Mouse (Mus musculus) megakaryocyte-erythroid progenitor cell, adult 5-6 weeks (primary cell): ENCODE data around the gene Klf12. TPM values are rescaled to one million over a fixed set of nuclear protein-coding genes. Genes with fewer than 3 reads are reported as not detected.

Experiments used
- ATAC-seq: replicated peaks from 2 replicates; pipeline ENCODE4 v1.8.0; 2016; ENCODE audit warnings: mild to moderate bottlenecking, inconsistent platforms; ENCODE audit not compliant: severe bottlenecking, poor library complexity, low FRiP score, low TSS enrichment
- total RNA-seq, 2 experiments: library from RNA; stranded (forward) in 1 of 2; stranded (reverse) in 1 of 2; fragments of 200-1000, 215-1000 nt in 1 of 2; fragments of >200 nt in 1 of 2; fragmentation: Nextera tagmentation in 1 of 2; gene quantifications; 2 replicates each; pipeline ENCODE4 v1.2.3; 2014 to 2017

Klf12 gene
- not detected in 2 replicates for total RNA-seq (2014; fragmentation: Nextera tagmentation)
- total RNA-seq (2017), result 6.7 TPM in 1 of 2 replicates, not detected in the other

DNA sequence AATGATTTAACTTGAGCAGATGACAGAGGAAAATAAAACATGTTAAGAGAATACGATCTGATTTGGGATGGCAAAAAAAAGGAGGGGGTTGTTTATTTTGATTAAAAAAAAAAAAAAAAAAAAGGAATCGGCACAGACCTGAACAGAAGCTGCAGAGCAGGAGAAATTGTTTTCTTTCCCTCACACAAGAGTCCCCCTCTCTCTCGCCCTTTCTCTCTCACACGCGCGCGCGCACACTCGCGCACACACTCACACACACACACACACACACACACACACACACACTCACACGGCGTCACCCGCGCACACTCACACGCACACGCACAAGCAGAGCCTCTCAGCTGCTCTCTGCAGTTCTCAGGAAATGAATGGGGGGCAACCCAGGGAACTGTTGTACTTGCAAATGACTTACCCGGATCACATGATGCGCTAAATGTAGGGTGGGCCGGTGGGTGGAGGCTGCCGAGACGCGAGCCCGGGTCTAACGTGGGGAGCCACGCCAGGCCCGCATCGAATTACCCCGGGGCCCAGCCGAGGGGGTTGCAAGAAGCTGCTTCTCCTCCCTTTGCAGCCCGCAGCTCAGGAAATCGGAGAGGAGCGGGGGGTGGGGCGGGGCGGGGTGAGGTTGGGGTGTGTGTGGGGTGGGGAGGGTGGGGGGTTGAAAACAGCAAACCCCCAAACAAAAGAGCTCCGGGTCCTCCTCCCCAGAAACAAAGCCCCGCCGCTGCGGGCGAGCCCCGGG is at the start of gene Klf12:
Klf12 (minus strand) TSS at position 561 of the 742 bp plus-strand sequence.
- ATAC-seq, result 0 out of 2 replicates have a peak, but pooled peaks have one; percentile 25

DNA sequence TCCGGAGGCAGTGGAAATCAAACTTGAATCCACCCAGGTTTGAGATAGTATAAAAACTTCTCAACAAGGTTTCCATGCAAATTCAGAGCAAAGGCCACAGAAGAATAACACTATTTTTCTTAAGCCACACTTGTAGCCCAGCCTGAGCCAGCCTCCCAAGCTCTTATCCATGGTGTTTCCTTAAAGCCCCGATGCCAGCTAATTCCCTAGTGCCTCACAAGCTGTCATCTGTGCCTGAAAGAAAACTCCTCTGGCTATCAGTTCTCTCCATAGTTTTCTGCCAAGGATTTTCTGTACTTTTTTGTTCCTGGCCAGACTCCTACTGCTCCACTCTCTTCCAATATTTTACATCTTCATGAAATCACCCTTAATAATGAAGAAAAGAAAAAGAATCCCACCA is 48.9 kb upstream of the Klf12 start:
- no peak for ATAC-seq

DNA sequence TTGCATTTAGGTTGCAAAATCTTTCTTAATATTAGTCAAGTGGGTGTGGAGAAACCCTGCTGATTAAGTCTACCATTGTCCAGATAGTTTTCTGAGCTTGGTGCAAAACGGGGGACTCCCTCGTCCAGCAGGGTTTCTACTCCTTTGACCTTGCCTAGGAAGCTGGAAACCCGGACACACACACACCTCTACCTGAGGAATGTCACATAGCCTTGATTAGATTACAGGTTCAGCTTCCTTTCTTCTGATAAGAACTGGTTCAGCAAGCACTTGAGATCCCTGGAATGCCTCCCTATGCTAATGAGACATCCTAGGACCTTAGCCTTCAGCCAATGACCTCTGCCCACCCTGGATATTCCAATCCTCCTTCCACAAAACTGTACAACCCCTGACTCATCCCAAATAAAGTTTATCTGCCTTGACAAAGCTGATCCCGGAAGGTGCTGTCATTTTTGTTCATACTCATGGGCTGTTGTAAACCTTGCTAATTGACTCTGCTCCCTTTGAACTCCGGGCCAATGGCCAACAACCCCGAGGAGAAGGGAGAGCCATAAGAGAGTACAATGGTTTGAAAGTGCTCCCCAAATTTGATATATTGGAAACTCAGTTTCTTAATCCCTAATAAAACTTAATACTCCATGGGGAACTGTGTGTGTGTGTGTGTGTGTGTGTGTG is 44.3 kb upstream of the Klf12 start:
- no peak for ATAC-seq

DNA sequence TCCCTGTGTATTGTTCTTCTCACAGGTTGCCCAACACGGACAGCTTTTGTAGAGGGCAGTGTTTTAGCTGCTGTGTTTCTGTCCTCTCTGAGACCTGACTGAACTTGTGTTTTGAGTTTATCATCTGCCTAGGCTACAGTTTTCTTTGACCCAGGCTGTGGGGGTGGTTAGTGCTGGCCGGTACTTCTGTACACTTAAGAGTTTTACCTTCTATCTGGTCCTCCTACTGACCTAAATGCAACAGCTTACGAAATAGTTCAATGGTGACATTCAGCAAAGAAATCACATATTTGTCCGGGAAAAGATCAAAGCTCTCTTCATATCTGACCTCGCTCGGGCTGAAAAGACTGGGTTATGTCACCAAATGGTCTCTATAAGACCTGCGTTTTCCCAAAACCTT is 39.8 kb upstream of the Klf12 start:
- ATAC-seq, result no peak

DNA sequence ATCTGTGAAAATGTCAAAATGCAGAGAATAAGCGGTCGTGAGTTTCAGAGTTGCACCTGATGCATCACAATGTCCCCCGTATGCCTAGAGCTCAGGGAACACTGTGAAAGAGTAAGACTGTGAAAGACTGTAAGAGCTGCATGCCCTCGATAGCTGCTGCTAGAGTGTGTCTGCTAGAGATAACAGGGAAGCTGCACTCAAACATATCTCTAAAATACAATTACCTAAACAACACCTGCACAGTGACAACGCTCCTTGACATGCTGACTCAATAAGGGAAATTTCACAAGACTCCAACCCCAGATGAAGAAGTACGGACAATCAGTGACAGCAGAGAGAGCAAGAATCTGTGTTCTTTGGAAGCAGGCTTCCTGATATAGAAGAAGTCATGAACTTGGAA is 37.5 kb upstream of the Klf12 start:
- no peak for ATAC-seq

DNA sequence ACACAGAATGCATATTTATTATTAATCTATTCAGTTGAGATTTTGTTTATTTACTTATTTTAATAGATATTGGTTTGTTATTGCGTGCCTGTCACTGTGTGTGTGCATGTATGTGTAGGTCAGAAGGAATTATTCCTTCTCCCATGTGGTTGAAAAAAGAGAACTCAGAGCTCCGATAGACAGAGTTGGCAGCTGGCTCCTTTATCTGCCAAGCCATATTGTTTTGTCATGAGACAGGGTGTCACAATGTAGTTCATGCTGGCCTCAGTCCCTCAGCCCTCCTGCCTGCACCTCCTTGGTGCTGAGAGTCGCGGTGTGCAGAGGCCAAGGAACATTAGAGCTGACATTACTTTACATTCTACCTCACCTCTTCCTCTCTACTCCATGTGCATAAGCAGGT is 32.3 kb upstream of the Klf12 start:
- ATAC-seq, result peak; percentile 79

DNA sequence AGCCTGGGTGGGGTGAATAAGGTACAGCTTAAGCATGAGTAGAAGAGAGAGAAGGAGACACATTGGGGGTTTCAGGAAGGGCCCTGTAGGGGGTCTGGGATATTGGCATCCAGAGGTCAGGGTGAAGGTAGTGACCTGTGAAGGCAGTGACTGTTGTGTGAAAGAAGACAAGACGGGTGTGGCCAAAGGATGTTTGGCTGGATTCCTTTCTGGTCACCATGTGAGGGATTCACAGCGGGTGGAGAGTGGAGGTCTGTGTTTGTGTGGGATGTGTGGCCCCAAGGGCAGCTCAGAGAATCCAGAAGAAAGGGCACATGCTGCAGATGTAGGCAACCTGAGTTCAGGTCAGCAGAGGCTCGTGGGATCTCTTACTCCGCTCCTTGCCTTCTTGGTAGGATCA is 29.6 kb upstream of the Klf12 start:
- ATAC-seq, result no peak

DNA sequence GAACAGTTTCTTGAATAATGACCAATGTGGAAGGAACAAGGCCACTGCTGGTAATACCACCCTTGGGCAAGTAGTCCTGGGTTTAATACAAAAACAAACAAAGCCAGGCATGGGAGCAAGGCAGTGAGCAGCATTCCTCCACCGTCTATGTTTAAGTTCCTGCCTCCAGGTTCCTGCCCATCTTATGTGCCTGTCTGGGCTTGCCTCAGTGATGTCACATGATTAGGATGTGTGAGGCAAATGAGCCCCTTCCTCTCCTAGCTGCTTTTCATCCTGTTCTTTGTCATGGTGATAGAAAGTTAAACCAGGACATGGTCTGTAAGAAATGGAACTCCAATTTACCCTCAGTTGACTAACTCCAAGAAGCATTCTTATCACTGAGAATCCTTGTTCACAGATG is 16.4 kb upstream of the Klf12 start:
- no peak for ATAC-seq

DNA sequence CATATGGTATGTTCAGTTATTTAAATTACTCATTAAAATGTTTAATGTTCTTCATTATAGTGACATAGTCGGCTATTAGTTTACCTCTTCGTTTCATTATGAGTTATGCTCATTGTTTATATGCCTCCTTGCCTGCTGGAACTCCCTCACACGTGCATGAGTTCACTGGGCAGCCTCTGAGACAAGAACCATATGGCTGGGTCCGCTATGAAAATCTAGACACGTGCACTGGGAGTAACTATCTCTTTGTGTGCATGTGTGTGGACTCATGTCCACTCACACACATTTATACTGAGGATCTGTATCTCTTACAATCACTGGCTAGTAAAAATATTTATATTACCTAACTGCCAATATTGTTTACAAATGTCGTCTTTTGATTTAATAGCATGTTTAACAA is 14.4 kb upstream of the Klf12 start:
- no peak for ATAC-seq

DNA sequence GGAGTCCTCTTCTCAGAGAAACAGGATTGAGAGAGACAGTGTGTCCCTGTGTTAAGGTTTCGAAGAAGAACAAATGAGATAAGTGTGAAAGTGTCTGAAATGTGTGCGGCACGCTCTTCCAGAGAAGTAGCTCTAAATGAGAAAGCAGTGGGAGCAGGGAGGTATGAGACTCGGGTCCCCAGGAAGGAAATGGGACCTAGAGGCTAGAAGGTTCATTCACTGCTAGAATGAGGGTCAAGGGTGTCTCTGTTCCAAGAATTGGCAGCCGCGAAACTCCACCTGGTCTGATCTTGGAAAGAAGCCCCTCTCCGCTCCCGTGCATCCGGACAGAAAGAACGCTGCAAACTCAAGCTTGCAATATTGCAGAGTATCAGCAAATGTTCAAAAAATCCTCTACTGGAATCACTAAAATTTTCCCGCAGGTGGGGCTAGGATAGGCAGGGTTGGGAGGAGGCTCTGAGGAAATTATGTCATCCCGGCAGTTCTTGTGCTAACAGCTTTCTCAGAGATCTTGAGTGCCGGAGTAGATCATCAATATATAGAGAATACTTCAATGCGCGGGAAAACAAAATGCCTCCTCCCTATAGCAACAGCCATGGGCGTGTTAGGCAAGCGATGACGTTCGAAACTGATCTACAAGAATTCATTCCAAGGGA is 2.2 kb upstream of the Klf12 start:
- ATAC-seq, result no peak

DNA sequence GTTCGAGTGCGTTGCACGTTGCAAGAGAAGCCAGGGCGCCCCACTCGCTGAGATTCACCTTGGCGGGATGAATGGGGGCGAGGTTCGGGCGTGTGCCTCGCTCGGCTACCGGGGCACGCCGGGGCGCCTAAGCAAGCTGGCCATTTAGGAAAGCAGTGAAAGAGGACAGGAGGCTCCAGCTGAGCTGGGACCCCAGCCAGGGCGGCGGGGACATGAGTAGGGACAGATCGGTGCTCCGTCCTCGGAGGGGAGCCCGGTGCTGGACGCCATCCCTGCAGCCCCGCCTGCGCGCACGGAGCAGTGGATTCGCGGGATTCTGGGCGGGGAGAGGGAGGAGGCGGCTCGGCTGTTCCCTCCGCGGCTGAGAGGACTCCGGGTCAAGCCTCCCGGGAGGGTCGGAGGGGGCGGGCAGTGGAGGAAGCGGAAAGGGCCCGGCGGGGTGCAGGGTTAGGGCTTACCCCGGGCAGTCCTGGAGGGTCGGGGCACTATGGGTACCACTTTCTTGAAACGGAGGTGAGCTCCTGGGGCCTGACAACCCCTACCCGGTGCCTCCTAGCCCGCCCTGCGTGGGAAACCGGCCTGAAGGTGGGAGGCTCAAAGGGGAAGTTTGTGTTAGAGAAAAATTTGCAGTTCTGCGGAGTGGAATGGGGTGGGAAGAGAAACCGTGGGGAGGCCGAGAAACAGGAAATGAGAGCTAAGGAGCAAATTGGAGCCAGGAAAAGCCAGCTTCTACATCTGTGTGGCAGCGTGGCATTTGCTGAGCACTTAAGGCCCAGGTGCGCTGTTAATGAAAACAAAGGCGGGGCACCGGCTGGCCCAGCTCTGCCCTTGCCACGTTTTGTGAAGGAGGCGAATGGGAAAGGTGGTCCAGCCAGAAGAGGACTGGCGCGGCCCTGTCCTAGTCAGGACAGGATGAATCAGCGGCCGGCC is 1.4 kb upstream of the Klf12 start:
- 0 out of 2 replicates have a peak, but pooled peaks have one; percentile 25 for ATAC-seq

DNA sequence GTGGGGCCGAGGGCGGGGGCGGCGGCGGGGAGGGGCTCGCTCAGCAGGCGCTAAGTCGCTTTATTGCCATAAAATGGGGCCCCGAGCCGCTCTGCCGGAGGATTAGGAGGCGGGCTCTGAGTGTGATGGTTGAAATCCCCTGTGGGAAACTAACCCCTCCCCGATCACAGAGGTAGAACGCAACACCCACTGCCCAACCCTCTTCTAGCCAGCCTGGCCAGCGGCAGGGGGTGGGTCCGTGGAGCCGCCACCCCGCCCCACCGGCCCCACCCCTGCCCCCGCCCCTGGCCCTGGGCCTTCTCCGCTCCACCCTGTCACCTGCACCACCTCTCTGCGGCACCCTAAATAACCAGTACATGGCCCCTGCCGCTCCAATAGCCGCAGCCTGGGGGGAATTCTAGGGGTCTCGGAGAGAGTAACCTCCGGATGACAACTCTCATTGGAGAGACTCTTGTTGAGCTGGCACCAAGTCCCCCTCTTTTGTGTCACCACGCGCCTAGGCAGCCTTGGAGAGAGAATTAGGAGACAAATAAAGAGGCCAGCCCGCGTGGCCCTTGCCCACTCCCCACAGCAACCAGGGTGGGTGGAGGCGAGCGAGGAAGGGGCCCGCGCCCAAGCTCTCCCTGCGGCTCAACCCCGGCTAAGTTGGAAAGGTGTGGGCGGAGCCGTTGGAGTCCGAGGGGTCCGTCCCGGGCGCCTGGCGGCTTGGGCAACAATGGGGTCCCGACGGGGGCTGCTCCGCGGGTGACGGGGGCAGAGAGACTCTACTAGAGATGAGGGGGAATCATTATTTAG is 579 bp upstream of the Klf12 start:
- 0 out of 2 replicates have a peak, but pooled peaks have one; percentile 24 for ATAC-seq

DNA sequence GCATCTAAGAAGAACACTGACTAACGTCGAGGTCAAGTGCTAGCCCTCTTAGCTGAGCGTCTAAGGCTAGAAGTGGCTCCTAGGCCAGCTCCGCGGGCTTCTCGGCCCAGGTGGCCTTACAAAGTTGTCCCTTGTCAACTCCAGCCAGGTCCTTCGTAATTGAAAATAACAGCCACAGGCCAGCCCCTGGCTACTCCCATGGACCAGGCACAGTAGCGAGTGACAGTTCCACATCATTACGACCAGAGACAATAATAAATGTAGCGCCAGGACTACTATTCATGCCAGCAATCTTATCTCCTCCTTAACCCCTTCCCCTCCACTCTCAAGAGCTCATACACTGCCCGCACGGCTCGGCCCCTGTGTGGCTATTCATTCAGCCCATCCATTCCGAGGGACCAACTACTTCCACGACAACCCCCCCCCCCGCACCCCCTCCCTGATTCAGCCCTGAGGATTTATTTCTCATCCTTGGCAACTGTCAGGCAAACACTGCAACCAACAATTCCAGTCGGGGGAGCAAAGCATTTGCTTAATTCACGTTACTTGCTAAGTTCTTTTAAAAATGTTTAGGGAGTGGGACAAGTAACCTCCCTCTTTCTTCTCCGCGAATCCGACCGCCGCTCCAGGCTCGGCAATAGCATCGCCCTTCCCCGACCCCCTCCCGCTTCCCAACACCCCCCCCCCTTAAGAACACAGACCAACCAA is 914 bp downstream of the Klf12 start:
- no peak for ATAC-seq

DNA sequence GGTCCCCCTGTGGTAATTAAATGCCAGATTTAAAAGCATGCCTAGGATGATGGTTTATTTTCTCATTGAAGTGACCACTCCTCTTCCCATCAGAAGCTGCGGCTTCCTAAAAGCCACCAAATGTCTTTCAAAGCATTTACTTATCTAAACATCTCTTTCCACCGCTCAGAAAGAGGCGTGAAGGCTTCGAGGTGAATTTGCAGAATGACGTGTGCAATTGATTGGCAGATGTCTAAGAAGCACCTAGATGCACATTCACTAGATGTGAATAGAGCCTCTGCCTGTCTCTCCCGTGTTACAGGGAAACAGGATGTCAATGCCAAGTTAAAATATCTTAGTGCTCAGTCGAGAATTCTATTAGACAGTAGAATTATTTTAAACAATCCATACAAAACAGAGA is 1.8 kb downstream of the Klf12 start:
- no peak for ATAC-seq

DNA sequence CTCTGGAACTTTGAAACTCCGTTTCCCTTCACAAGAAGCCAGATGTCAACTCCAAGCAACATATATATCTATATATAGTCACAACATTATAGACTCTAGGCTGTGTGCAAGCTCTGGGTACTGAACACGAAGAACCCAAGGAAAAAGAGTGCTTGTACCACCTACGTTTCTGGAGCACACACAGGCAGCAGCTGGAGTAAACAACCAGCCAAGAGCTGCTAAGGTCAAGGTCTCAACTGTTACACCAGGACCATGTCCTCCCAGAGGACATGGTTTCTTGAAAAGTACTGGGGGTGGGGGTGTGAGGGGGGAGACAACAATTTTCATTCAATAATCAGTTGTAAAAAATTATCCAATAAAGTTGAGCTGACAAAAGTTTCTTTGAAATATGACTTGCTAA is 2.7 kb downstream of the Klf12 start:
- ATAC-seq, result no peak

DNA sequence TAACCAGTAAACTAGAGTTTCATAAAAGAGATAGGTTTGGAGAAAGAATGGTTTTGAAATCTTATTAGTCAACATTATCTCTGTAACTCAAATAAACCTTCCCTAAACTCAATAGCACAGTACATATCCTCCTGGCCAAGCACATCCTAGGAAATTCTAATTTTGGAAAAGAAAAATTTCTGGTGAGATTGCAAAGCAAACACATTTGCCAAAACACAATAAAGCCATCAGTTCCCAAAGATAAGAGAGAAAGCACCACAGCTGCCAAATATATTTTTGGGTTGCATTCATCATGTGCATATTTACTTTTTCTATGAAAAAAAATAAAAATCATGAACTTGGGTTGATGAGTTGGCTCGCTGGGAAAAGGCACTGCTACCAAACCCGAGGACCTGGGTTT is 10.3 kb downstream of the Klf12 start:
- ATAC-seq, result no peak

DNA sequence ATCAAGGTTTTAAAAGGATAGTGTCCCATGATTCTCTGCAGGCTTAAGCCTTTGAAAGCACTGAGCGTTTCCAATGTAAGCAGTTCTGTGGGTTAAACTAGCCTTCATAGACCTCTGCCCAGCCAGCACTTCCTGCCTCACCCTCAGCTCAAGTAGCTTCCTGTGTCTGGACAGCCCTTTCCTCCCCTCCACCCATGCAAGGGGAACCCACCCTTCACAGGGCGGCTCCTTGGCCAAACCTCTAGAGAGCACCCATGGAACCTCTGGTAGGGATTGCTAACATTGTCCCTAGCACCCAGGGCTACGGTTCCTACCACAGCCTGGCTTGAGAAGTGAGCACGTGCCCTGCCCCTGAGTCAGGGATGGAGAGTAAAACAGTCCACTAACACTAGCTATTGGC is 23.9 kb downstream of the Klf12 start:
- no peak for ATAC-seq

DNA sequence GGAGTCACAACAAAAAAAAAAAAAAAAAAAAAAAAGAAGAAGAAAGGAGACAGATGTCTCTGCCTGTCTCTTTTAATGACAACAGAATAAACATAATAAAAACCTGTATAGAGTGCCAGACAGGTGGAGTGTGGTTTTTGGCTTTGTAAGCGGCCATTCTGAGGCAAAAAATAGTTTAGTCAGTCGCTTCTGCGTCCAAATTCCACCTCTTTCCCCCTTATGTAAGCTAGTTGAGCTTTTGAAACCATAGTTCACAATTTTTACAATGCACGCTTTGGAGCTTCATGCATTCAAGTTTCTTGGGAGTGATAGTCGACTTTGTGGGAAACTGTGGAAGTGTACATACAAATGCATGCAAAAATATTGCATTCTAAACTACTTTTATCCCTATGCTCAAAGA is 41.4 kb downstream of the Klf12 start:
- no peak for ATAC-seq
